Mouse (Mus musculus): ENCODE measurements around the gene Kcnj15. TPM values are rescaled to one million over a fixed set of nuclear protein-coding genes. Genes with fewer than 3 reads are reported as not detected.

Gene Kcnj15
- polyA plus RNA-seq, 1 experiment from 2014 or later = 0.17 TPM

- H3K4me3 ChIP-seq = no peak overlapping the region
- H3K4me1 ChIP-seq = no peaks in the 10 kb centered on the region
- no peaks in the 10 kb centered on the region for H3K27me3 ChIP-seq
- no peak overlapping the region for H3K9ac ChIP-seq
- WGBS = 88% methylated on average over 10 of the region's 10 CpGs
- no peak for ATAC-seq
- no peaks in the 10 kb centered on the region for H3K36me3 ChIP-seq (ENCODE audit: poor library complexity, severe bottlenecking)
- H3K4me2 ChIP-seq = no peak overlapping the region
- no peaks in the 10 kb centered on the region for H3K9me3 ChIP-seq (replicated peaks)
- no peak overlapping the region for H3K27ac ChIP-seq
Measured at GRCm38 (mm10) chr16:95283369-95283768, 26.0 kb downstream of the Kcnj15 start.

GRCm38 (mm10) chr16:95284085-95284727, 26.8 kb downstream of the Kcnj15 start:
- H3K4me1 ChIP-seq = no peaks in the 10 kb centered on the region
- H3K4me3 ChIP-seq = no peak overlapping the region
- no peak overlapping the region for H3K27ac ChIP-seq
- H3K9ac ChIP-seq = no peak overlapping the region
- WGBS = 89% methylated on average over 12 of the region's 12 CpGs
- no peaks in the 10 kb centered on the region for H3K36me3 ChIP-seq (ENCODE audit: poor library complexity, severe bottlenecking)
- no peak for ATAC-seq
- H3K4me2 ChIP-seq = no peak overlapping the region
- no peaks in the 10 kb centered on the region for H3K9me3 ChIP-seq (replicated peaks)
- no peaks in the 10 kb centered on the region for H3K27me3 ChIP-seq

GRCm38 (mm10) chr16:95285043-95285442, 27.7 kb downstream of the Kcnj15 start:
- Histone ChIP-seq H3K9ac (no peak overlapping the region), H3K27me3 (no peaks in the 10 kb centered on the region)

GRCm38 (mm10) chr16:95285767-95286166, 28.4 kb downstream of the Kcnj15 start:
- 92% methylated on average over 4 of the region's 4 CpGs for WGBS
- no peaks in the 10 kb centered on the region for H3K27me3 ChIP-seq
- ATAC-seq = no peak
- H3K9ac ChIP-seq = no peak overlapping the region
- no peaks in the 10 kb centered on the region for H3K36me3 ChIP-seq (ENCODE audit: poor library complexity, severe bottlenecking)
- H3K9me3 ChIP-seq (replicated peaks) = no peaks in the 10 kb centered on the region
- no peak overlapping the region for H3K4me2 ChIP-seq
- no peak overlapping the region for H3K27ac ChIP-seq
- H3K4me1 ChIP-seq = no peaks in the 10 kb centered on the region
- H3K4me3 ChIP-seq = no peak overlapping the region

More at GRCm38 (mm10) chr16:95285043-95285442, 27.7 kb downstream of the Kcnj15 start:
- no peak overlapping the region for H3K4me2 ChIP-seq
- ATAC-seq = no peak
- no peak overlapping the region for H3K4me3 ChIP-seq
- H3K4me1 ChIP-seq = no peaks in the 10 kb centered on the region
- no peak overlapping the region for H3K27ac ChIP-seq
- H3K9me3 ChIP-seq (replicated peaks) = no peaks in the 10 kb centered on the region
- WGBS = 88% methylated on average over 4 of the region's 4 CpGs
- no peaks in the 10 kb centered on the region for H3K36me3 ChIP-seq (ENCODE audit: poor library complexity, severe bottlenecking)

- no peak overlapping the region for H3K4me3 ChIP-seq
- H3K4me1 ChIP-seq = no peaks in the 10 kb centered on the region
- H3K4me2 ChIP-seq = no peak overlapping the region
- no peak overlapping the region for H3K9ac ChIP-seq
- H3K27me3 ChIP-seq = no peaks in the 10 kb centered on the region
- H3K36me3 ChIP-seq (ENCODE audit: poor library complexity, severe bottlenecking) = no peaks in the 10 kb centered on the region
- no peak overlapping the region for H3K27ac ChIP-seq
- ATAC-seq = no peak
- H3K9me3 ChIP-seq (replicated peaks) = no peaks in the 10 kb centered on the region
- 77% methylated on average over 2 of the region's 2 CpGs for WGBS
Measured at GRCm38 (mm10) chr16:95287656-95288055, 30.3 kb downstream of the Kcnj15 start.

GRCm38 (mm10) chr16:95289375-95289774, 32.0 kb downstream of the Kcnj15 start:
- no peak overlapping the region for H3K4me2 ChIP-seq
- 92% methylated on average over 3 of the region's 3 CpGs for WGBS
- H3K4me3 ChIP-seq = no peak overlapping the region
- H3K36me3 ChIP-seq (ENCODE audit: poor library complexity, severe bottlenecking) = no peaks in the 10 kb centered on the region
- H3K27me3 ChIP-seq = no peaks in the 10 kb centered on the region
- no peak overlapping the region for H3K27ac ChIP-seq
- H3K9me3 ChIP-seq (replicated peaks) = no peaks in the 10 kb centered on the region
- no peak for ATAC-seq
- no peak overlapping the region for H3K9ac ChIP-seq
- H3K4me1 ChIP-seq = no peaks in the 10 kb centered on the region

- Histone ChIP-seq H3K36me3 (ENCODE audit: poor library complexity, severe bottlenecking) (no peaks in the 10 kb centered on the region), H3K4me1 (no peaks in the 10 kb centered on the region), H3K9ac (no peak overlapping the region), H3K4me3 (no peak overlapping the region), H3K27me3 (no peaks in the 10 kb centered on the region), H3K27ac (no peak overlapping the region), H3K4me2 (no peak overlapping the region), H3K9me3 (replicated peaks) (no peaks in the 10 kb centered on the region)
- WGBS = 69% methylated on average over 10 of the region's 10 CpGs
- ATAC-seq = no peak
Measured at GRCm38 (mm10) chr16:95291450-95292101, 34.2 kb downstream of the Kcnj15 start.

- no peak overlapping the region for H3K4me2 ChIP-seq
- no peak overlapping the region for H3K9ac ChIP-seq
- no peak overlapping the region for H3K27ac ChIP-seq
- H3K36me3 ChIP-seq (ENCODE audit: poor library complexity, severe bottlenecking) = no peaks in the 10 kb centered on the region
- ATAC-seq = no peak
- 86% methylated on average over 14 of the region's 14 CpGs for WGBS
- no peaks in the 10 kb centered on the region for H3K4me1 ChIP-seq
- H3K9me3 ChIP-seq (replicated peaks) = no peaks in the 10 kb centered on the region
- no peaks in the 10 kb centered on the region for H3K27me3 ChIP-seq
- H3K4me3 ChIP-seq = no peak overlapping the region
Measured at GRCm38 (mm10) chr16:95292843-95293505, 35.6 kb downstream of the Kcnj15 start.

GRCm38 (mm10) chr16:95297651-95298050, 40.3 kb downstream of the Kcnj15 start:
- H3K4me2 ChIP-seq = no peak overlapping the region
- H3K4me3 ChIP-seq = no peak overlapping the region
- H3K27ac ChIP-seq = no peak overlapping the region
- H3K9ac ChIP-seq = no peak overlapping the region
- WGBS = 71% methylated on average over 3 of the region's 3 CpGs
- no peaks in the 10 kb centered on the region for H3K9me3 ChIP-seq (replicated peaks)
- H3K36me3 ChIP-seq (ENCODE audit: poor library complexity, severe bottlenecking) = no peaks in the 10 kb centered on the region
- no peaks in the 10 kb centered on the region for H3K4me1 ChIP-seq
- ATAC-seq = no peak
- H3K27me3 ChIP-seq = no peaks in the 10 kb centered on the region

- H3K9me3 ChIP-seq (replicated peaks) = no peaks in the 10 kb centered on the region
- H3K27me3 ChIP-seq = no peaks in the 10 kb centered on the region
- no peak overlapping the region for H3K4me3 ChIP-seq
- no peak overlapping the region for H3K9ac ChIP-seq
- H3K27ac ChIP-seq = no peak overlapping the region
- H3K36me3 ChIP-seq (ENCODE audit: poor library complexity, severe bottlenecking) = no peaks in the 10 kb centered on the region
- no peak for ATAC-seq
- WGBS = 91% methylated on average over 3 of the region's 3 CpGs
- no peaks in the 10 kb centered on the region for H3K4me1 ChIP-seq
- H3K4me2 ChIP-seq = no peak overlapping the region
Measured at GRCm38 (mm10) chr16:95301667-95302066, 44.3 kb downstream of the Kcnj15 start.

GRCm38 (mm10) chr16:95303676-95304075, 46.3 kb downstream of the Kcnj15 start:
- Histone ChIP-seq H3K27me3 (no peaks in the 10 kb centered on the region), H3K4me2 (no peak overlapping the region), H3K9ac (no peak overlapping the region), H3K36me3 (ENCODE audit: poor library complexity, severe bottlenecking) (no peaks in the 10 kb centered on the region), H3K9me3 (replicated peaks) (no peaks in the 10 kb centered on the region), H3K27ac (no peak overlapping the region), H3K4me3 (no peak overlapping the region), H3K4me1 (no peaks in the 10 kb centered on the region)
- ATAC-seq = no peak
- 85% methylated on average over 9 of the region's 9 CpGs for WGBS

GRCm38 (mm10) chr16:95307823-95308360, 50.5 kb downstream of the Kcnj15 start:
- Histone ChIP-seq H3K4me1 (no peaks in the 10 kb centered on the region), H3K27me3 (no peaks in the 10 kb centered on the region), H3K4me2 (no peak overlapping the region), H3K9ac (no peak overlapping the region), H3K9me3 (replicated peaks) (no peaks in the 10 kb centered on the region), H3K36me3 (ENCODE audit: poor library complexity, severe bottlenecking) (no peaks in the 10 kb centered on the region), H3K4me3 (no peak overlapping the region), H3K27ac (no peak overlapping the region)
- ATAC-seq = no peak
- WGBS = 93% methylated on average over 3 of the region's 3 CpGs
